Mouse (Mus musculus) right cerebral cortex, adult 2 months (tissue): Measurements from ENCODE around the gene Camk1.
A peak's percentile ranks its signal among the peaks of the same experiment; 100 is the strongest.

Source experiments
- DNase-seq, 2 experiments: peaks; one replicate each; pipeline ENCODE4 v3.0.0; 2021 to 2022; ENCODE audit warnings: low spot score in 2 of 2

Camk1 gene

GRCm38 (mm10) chr6:113343177-113344092, at the start of gene Camk1:
TSS of gene Camk1 (minus strand) at chr6:113343984.
- DNase-seq = peak; percentile 78 to 82

GRCm38 (mm10) chr6:113392387-113393071, 48.7 kb upstream of the Camk1 start:
- peak; percentile 50 to 58 for DNase-seq

GRCm38 (mm10) chr6:113392015-113392386, 48.2 kb upstream of the Camk1 start:
- no peak for DNase-seq

DNA sequence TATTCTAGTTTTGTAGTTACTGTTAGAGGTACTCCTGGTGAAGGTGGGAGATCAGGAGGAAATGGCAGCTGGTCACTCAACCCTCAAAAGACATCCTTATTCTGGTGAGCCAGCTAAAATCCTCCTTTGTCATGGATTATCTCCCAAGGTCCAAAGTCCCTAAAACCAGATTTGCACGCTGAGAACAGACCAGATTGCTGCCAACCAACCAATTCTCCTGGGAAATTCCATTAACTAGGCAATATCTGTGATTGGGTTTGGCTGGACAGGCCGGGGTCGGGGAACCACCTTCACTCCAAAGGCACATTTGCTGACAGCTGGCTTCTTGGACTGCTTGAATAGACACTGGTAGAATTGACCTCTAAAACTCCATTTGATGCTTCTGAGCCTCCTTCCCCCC, 46.9 kb upstream of the Camk1 start:
- no peak for DNase-seq

DNA sequence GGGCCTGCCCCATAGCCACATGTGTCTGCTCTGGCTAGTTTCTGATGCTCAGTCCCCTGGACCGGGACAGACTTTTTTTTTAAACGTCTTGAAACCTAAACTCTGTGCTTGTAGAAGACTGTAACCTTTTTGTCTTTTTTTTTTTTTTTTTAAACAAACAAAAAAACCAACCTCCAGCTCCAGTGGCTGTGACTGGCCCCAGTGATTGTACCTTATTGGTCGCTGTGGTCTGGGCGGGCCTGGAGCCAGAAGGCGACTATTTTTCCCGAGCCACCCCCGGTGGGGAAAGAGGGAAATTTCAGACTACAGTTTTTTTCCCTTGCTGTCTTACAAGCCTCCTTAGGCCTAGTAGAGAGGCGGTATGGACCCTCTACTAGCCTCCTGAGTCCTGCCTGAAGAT, 45.2 kb upstream of the Camk1 start, which contains the start of gene Ttll3:
Ttll3 (plus strand) TSS at position 301 of the 400 bp plus-strand sequence.
- no peak for DNase-seq

DNA sequence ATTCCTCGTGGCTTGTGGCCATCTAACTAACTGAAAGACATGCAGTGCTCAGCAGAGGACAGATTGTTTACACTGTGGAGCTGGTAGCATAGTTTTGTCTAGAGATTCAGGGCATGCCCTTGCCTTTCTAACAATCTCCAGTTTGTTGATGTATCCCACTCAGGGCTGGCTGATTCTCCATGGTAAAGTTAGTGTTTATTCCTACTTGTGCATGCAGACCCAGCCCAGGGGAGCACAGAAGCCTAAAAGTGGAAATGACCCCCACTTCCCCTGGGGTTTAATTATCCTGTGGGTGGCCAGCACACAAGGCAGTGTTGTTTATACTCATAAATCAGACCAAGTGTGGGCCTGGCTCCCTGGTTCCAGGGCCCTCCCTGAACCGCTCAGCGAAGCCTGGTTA, 42.2 kb upstream of the Camk1 start:
- no peak for DNase-seq

DNA sequence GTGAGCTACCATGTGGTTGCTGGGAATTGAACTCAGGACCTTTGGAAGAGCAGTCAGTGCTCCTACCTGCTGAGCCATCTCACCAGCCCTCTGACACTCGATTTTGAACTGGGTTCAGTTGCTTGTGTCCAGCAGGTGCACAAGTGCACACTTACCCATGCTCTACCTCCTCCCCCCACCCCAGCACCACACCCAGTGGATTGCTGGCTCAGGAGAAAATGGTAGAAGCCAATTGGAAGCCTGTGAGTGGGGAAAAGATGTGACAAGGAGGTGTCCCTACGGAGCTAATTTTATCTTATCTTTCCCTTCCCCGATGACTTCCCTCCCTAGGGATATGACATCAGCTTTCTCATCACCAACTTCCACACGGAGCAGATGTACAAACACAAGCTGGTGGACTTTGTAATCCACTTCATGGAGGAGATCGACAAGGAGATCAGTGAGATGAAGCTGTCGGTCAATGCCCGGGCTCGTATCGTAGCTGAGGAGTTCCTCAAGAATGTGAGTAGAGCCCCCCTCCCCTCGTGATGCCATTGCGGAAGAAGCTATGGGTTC, 41.5 kb upstream of the Camk1 start:
- DNase-seq = no peak

DNA sequence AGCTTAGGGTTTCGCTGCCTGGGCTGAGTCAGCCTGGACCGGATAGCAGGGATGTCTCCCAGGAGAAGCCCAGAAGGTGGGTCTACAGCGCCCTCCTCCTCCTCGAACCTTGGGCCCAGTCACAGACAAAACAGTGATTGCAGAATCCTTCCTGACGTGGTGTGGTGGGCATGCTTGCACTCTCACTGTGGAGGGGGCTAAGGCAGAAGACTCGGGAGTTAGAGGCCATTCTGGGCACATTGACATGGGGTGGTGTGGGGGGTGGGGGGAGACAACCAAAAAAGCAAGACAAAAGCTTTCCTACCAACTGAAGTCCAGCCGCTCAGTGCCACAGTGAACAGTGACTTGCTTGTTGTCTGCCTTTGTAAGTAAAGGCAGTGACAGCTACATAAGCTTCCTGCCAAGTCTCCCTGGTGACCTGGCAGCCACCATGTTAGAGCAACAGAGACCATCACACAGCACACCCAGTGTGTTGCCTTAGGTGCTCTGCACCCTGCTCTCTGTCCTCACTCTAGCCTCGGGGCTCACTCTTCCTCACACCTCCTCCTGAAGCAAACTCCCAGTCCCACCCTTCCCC, 40.7 kb upstream of the Camk1 start:
- DNase-seq = peak in 1 of 2 experiments; percentile 20

- no peak for DNase-seq
Observed at GRCm38 (mm10) chr6:113380480-113380879, 36.7 kb upstream of the Camk1 start.

- DNase-seq = no peak
Observed at GRCm38 (mm10) chr6:113379246-113379645, 35.5 kb upstream of the Camk1 start.

- peak; percentile 89 to 92 for DNase-seq
Observed at GRCm38 (mm10) chr6:113377496-113378385, 34.0 kb upstream of the Camk1 start, which contains the start of the genes Tada3 and Arpc4. TSS of gene Tada3 (minus strand) at chr6:113377883. TSS of gene Arpc4 (plus strand) at chr6:113378115.

DNA sequence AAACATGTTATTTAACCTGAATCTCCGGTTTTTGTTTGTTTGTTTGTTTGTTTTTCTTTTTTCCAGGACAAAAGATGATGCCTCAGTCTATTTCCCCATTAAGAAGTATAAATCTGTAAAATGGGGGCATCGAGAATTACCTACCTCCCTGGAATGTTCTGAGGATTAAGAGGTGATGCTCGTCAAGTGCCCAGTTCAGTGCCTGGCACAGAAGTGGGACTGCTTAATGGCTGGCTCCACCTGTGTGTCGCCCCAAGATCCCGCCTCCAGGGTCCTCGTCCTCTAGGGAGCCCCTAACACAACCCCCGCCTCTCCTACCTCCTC, 33.4 kb upstream of the Camk1 start:
- no peak for DNase-seq

GRCm38 (mm10) chr6:113373491-113373890, 29.7 kb upstream of the Camk1 start:
- DNase-seq = no peak

DNA sequence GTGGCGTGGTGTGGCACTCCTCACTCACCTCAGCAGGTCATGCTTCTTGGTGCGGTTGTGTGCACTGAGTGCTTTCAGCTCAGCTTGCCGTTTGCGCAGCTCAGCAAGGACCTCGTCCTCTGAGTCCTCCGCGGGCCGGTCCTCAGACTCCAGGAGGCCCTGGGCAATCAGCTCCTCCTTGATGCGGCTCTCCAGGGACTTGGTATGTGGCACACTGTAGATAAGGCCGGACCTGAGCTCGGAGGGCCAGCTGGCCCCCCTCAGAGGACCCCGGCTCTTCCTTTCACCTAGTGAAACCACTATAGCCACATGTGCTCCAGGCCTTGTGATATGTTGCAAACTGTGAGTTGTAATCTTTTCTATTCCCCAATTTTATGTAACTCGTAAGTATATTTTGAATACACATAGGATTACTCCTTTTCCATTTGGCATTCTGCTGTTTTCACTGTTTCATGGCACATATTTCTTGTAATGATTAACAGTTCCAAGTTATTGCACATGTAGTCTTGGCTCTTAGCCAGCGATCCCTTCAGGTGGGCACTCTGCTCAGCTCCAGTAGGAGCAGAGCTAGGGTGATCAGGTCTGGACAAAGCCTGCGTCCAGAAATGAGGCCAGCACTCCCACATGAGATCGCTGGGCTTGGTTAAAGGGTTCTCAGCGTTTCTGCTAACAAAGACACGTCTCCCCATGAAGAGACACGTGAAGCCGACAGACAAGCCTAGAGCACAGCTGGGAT, 26.6 kb upstream of the Camk1 start:
- no peak for DNase-seq

- DNase-seq = no peak
Observed at GRCm38 (mm10) chr6:113368577-113368976, 24.8 kb upstream of the Camk1 start.

- DNase-seq = no peak
Observed at GRCm38 (mm10) chr6:113368124-113368523, 24.3 kb upstream of the Camk1 start.

DNA sequence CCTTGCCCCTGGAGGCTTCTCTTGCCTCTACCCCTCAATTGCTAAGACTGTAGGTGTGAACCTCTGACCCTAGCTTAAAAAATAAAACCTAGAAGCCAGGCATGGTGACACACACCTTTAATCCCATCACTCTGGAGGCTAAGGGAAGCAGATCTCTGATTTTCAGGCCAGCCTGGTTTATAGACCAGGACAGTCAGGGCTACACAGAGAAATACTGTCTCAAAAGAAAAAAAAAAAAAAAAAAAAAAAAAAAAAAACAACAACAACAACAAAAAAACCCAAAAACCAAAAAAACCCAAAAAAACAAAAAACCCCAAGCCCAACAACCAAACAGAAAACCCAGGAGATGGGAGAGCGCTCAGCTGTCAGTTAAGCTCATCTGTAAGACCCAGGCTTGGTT, 23.8 kb upstream of the Camk1 start:
- no peak for DNase-seq

- DNase-seq = no peak
Observed at GRCm38 (mm10) chr6:113366639-113367038, 22.9 kb upstream of the Camk1 start.

DNA sequence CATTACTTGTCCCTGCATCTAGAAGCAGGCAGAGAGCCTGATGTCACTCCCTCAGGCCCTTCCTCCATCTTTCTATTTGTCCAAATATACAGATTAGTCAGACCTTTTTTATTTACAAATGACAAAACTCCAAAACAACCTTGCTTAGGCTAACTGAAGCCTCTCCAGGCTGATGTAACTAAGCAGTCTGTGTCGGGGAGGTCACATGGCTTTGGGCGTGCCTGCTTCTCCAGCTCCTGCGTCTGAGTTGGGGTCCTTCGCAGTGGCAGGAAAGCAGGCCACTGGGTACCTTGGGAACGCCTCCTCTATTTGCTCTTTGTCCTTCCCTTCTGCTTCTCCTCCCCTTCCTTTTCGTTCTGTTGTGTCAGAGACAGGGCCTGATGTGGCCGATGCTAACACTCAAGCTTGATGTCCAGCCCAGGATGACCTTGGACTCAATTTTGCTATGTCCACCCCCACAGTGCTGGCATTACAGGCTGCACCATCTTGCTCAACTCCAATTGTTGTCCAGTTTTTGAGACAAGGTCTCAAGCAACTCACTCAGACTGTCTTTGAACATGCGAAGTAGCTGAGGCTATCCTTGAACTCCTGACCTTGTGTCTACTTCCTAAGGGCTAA, 20.8 kb upstream of the Camk1 start:
- DNase-seq = no peak

- DNase-seq = no peak
Observed at GRCm38 (mm10) chr6:113362241-113362640, 18.5 kb upstream of the Camk1 start.
